23 mouse cellular contexts compared by ENCODE assay signal in the genomic region with DNA sequence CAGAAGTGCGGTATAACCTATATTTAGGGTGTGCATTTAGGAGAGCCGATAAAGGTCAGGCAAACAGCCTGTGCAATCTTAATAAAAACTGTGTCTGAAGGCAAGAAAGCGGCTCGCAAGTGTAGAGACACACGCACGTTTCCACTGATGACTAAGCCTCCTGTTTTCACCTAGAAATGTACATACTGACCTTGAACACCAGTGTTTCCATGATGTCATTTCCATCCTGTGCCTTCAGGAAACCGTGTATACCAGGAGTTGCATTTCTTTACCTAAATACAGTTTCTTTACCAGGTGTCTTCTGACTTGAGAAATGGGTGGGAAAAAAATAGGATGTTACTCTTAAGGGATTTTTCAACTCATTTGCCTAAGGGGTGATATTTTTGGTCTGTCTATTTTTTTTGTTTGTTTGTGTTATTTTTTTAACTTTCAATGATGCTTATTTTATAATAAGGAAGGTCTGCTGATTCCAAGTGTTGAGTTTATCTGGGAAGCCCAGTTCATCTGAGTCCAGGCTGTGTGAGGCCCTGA. TPM values are rescaled to one million over a fixed set of nuclear protein-coding genes. Genes with fewer than 3 reads are reported as not detected.
DNase-seq lines count a peak whose midpoint lies in the region; ATAC-seq lines count a peak whose summit lies in the region.
"Had no signal": no experiment of that assay in that cellular context is flagged by ENCODE, and none has a peak within 500 bp of the region (broad histone marks: within the 10 kb centered on the region; RNA-seq: fewer than 3 reads in every experiment).

No protein-coding gene starts in this region.

- peaks cover 26% of the 10 kb centered on the region for H3K4me1 ChIP-seq in heart, embryonic 12.5 days (replicated peaks)
- H3K4me1 ChIP-seq in kidney, embryonic 15.5 days = peaks cover 40% of the 10 kb centered on the region
- H3K4me1 ChIP-seq: embryonic facial prominence, embryonic 13.5 days; limb, embryonic 15.5 days had no signal

- peak overlapping the region; percentile 41 for H3K4me2 ChIP-seq in heart, embryonic 12.5 days
- no peak overlapping the region for H3K4me2 ChIP-seq in kidney, embryonic 15.5 days
- H3K4me2 ChIP-seq: embryonic facial prominence, embryonic 13.5 days; forebrain, embryonic 15.5 days; hindbrain, embryonic 12.5 days; limb, embryonic 15.5 days; liver, embryonic 15.5 days; midbrain, embryonic 13.5 days; neural tube, embryonic 13.5 days had no signal

- DNase-seq in heart, adult 8-10 months (ENCODE audit: low spot score) = no peak
- DNase-seq in kidney, adult 18-20 months = no peak
- peak; percentile 70 for DNase-seq in splenic B cell, adult 2 months (ENCODE audit: low read depth, low spot score)
- DNase-seq in right cerebral cortex, adult 2 months (ENCODE audit: low spot score in 2 of 2) = no peak
- DNase-seq: adrenal gland, postnatal 25 days; B cell, adult 2 months; cerebellum, adult 11 months; cerebellum, postnatal 14 days; gastrocnemius, postnatal 36 days; kidney, adult 9 months; lung, postnatal 14 days; thymus, postnatal 4 days had no signal

- no peaks in the 10 kb centered on the region for H3K27me3 ChIP-seq in heart, embryonic 12.5 days (replicated peaks)
- peaks cover 9% of the 10 kb centered on the region; the same call in 1 of the 2 replicates for H3K27me3 ChIP-seq in kidney, embryonic 15.5 days
- no peaks in the 10 kb centered on the region for H3K27me3 ChIP-seq in splenic B cell, adult 2 months (ENCODE audit: control insufficient read depth, insufficient read depth, low read length, poor library complexity, severe bottlenecking)
- H3K27me3 ChIP-seq: embryonic facial prominence, embryonic 13.5 days; forebrain, embryonic 15.5 days; hindbrain, embryonic 12.5 days; limb, embryonic 15.5 days; liver, embryonic 15.5 days; midbrain, embryonic 13.5 days; neural tube, embryonic 13.5 days had no signal

- no peaks in the 10 kb centered on the region for H3K36me3 ChIP-seq in heart, embryonic 12.5 days
- H3K36me3 ChIP-seq in kidney, embryonic 15.5 days = no peaks in the 10 kb centered on the region
- H3K36me3 ChIP-seq in splenic B cell, adult 2 months (ENCODE audit: control insufficient read depth, insufficient read depth, low read length, poor library complexity, severe bottlenecking) = no peaks in the 10 kb centered on the region
- H3K36me3 ChIP-seq: embryonic facial prominence, embryonic 13.5 days; forebrain, embryonic 15.5 days; hindbrain, embryonic 12.5 days; limb, embryonic 15.5 days; liver, embryonic 15.5 days; midbrain, embryonic 13.5 days; neural tube, embryonic 13.5 days had no signal

- H3K9me3 ChIP-seq in heart, embryonic 12.5 days (replicated peaks) = no peaks in the 10 kb centered on the region
- H3K9me3 ChIP-seq in kidney, embryonic 15.5 days (replicated peaks) = no peaks in the 10 kb centered on the region
- H3K9me3 ChIP-seq: embryonic facial prominence, embryonic 13.5 days; forebrain, embryonic 15.5 days; hindbrain, embryonic 12.5 days; limb, embryonic 15.5 days; liver, embryonic 15.5 days; midbrain, embryonic 13.5 days had no signal

- 22% methylated on average over 7 of the region's 7 CpGs for WGBS in heart, embryonic 12.5 days
- WGBS in kidney, embryonic 15.5 days = 42% methylated on average over 7 of the region's 7 CpGs

- no peak overlapping the region for H3K9ac ChIP-seq in heart, embryonic 12.5 days
- H3K9ac ChIP-seq in kidney, embryonic 15.5 days = no peak overlapping the region
- H3K9ac ChIP-seq: embryonic facial prominence, embryonic 13.5 days; forebrain, embryonic 15.5 days; hindbrain, embryonic 12.5 days; limb, embryonic 15.5 days; liver, embryonic 15.5 days; midbrain, embryonic 13.5 days; neural tube, embryonic 13.5 days had no signal

- peak overlapping the region; percentile 18; the same call in 1 of the 2 replicates for H3K27ac ChIP-seq in heart, embryonic 12.5 days (ENCODE audit: poor library complexity, severe bottlenecking)
- 0 out of 2 replicates have a peak overlapping the region, but pooled peaks have one; percentile 46 for H3K27ac ChIP-seq in kidney, embryonic 15.5 days
- H3K27ac ChIP-seq: embryonic facial prominence, embryonic 13.5 days; forebrain, embryonic 15.5 days; hindbrain, embryonic 12.5 days; limb, embryonic 15.5 days; liver, embryonic 15.5 days; midbrain, embryonic 13.5 days; neural tube, embryonic 13.5 days had no signal

- no peak overlapping the region for H3K4me3 ChIP-seq in heart, embryonic 12.5 days
- H3K4me3 ChIP-seq in kidney, embryonic 15.5 days (replicated peaks) = no peak overlapping the region
- H3K4me3 ChIP-seq: embryonic facial prominence, embryonic 13.5 days; forebrain, embryonic 15.5 days; hindbrain, embryonic 12.5 days; limb, embryonic 15.5 days; liver, embryonic 15.5 days; midbrain, embryonic 13.5 days; neural tube, embryonic 13.5 days had no signal

- no peak for ATAC-seq in heart, embryonic 12.5 days (ENCODE audit: insufficient number of reproducible peaks, low FRiP score)
- no peak for ATAC-seq in kidney, embryonic 15.5 days (replicated peaks; ENCODE audit: low FRiP score)
- peak; percentile 71 for ATAC-seq in CD4-positive, CD25-positive, alpha-beta regulatory T cell, adult 4 months
- ATAC-seq: forebrain, embryonic 15.5 days; midbrain, embryonic 13.5 days; Patski had no signal

RNA-seq across cellular contexts. Expression of a gene that starts 38.8 kb away (rescaled TPM):
- polyA plus RNA-seq in heart, embryonic 12.5 days (2016; fragmentation: Nextera tagmentation; extraction: Ambion mirVana) = 21.6 and 23.3 TPM in 2 replicates
- total RNA-seq in heart, adult 8-10 months (2022) = 10 to 100 TPM in 2 of 4 experiments, 1 to 10 TPM in 2; 7.6 to 16.4 (median 11.3) TPM
- 28.7 and 29.8 TPM in 2 replicates for polyA plus RNA-seq in kidney, embryonic 15.5 days (2015; fragmentation: Nextera tagmentation; extraction: Ambion mirVana)
- polyA plus RNA-seq in CD4-positive, CD25-positive, alpha-beta regulatory T cell, adult 4 months (2017; shearing (Covaris generic)) = 10 to 100 TPM; 15.3 to 16.9 TPM
